Mouse (Mus musculus): Measurements from ENCODE around the gene Gcsh.

Gcsh gene

GRCm38 (mm10) chr8:116978052-116978451 is 15.3 kb downstream of the Gcsh start:
- DNase-seq (ENCODE audit: low read depth, low spot score), result no peak

DNA sequence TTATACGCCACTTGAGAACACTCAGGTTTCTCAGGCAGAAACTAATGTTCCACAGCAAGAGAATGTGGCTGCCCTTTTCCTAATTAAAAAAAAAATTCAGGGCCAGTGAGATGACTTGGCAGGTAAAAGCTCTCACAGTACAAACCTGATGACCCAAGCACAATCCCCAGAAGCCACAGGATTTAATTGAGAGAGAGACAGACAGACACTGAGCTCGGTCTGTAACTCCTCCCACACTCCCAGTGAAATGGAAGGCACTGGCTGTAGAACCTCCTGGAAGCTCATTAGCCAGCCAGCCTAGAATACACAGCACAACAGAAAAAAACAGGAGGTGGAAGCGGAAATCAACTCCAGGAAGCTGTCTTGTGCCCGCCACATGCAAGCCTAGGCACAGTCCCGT is 17.7 kb downstream of the Gcsh start:
- no peak for DNase-seq (ENCODE audit: low read depth, low spot score)

DNA sequence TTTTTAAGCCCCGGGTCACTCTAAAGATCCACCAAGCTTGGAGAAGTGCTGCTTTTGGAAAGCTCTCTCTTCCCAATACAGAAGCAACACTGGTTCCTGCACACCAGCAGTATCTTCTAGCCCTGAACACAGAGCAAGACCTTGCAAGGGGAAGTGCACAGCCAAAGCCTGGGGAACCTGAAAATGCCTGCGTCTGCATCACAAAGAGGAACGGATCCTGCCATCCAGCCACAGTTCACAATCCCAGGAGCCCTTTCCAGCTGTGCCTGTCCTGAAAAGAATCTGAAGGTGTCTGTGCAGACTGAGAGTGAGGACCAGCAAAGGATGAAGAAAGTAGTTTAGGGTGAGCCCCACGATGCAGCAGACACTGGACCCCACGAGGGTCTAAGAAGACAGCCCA is 18.3 kb downstream of the Gcsh start:
- DNase-seq (ENCODE audit: low read depth, low spot score), result no peak

- no peak for DNase-seq (ENCODE audit: low read depth, low spot score)
Measured at GRCm38 (mm10) chr8:116969531-116969930, 23.8 kb downstream of the Gcsh start.

GRCm38 (mm10) chr8:116954415-116954814 is 38.9 kb downstream of the Gcsh start:
- peak; percentile 86 for DNase-seq (ENCODE audit: low read depth, low spot score)

DNA sequence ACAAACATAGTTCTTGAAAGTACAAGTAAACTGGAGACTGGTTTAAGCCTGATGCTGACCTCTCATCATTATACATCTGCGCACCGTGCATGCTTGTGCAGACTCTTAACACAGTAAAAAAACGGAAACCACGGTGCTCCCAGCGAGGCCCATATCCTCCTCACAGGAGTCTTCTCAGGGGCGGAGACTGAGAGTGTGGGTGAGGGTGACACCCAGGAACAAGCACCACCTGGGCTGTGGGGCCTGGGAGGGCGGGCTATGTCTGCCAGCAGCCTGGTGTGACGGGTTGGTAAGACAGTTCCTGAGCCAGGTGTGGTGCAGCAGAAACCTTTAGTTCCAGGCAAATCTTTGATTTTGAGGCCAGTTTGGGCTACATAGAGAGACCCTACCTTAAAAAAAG is 40.9 kb downstream of the Gcsh start:
- DNase-seq (ENCODE audit: low read depth, low spot score), result no peak

GRCm38 (mm10) chr8:116951778-116952177 is 41.6 kb downstream of the Gcsh start:
- no peak for DNase-seq (ENCODE audit: low read depth, low spot score)

GRCm38 (mm10) chr8:116951369-116951768 is 42.0 kb downstream of the Gcsh start:
- no peak for DNase-seq (ENCODE audit: low read depth, low spot score)

DNA sequence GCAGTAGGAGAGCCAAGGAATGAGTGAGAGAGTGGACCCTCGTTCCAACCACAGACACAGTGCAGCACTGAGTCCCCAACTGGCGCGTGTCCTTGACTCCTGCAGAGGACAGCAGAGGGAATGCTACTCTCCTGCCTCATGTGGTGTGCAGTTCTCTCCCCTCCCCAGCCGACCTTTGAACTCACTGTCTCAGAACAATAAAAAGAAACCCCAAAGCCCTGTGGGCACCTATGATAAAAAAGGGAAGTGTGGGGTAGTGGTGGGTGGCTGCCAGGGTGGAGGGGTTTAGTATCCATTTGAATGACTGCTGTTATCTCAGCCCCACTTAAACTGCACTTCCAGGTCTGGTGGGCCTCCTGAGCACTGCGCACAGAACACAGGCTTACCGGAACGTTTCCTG is 45.7 kb downstream of the Gcsh start:
- DNase-seq (ENCODE audit: low read depth, low spot score), result no peak

- no peak for DNase-seq (ENCODE audit: low read depth, low spot score)
Measured at GRCm38 (mm10) chr8:116946851-116947250, 46.5 kb downstream of the Gcsh start.

GRCm38 (mm10) chr8:116946268-116946838 is 47.0 kb downstream of the Gcsh start:
- peak; percentile 70 for DNase-seq (ENCODE audit: low read depth, low spot score)

- no peak for DNase-seq (ENCODE audit: low read depth, low spot score)
Measured at GRCm38 (mm10) chr8:116945169-116945910, 48.0 kb downstream of the Gcsh start.

GRCm38 (mm10) chr8:116944385-116944696 is 49.0 kb downstream of the Gcsh start:
- DNase-seq (ENCODE audit: low read depth, low spot score), result no peak

DNA sequence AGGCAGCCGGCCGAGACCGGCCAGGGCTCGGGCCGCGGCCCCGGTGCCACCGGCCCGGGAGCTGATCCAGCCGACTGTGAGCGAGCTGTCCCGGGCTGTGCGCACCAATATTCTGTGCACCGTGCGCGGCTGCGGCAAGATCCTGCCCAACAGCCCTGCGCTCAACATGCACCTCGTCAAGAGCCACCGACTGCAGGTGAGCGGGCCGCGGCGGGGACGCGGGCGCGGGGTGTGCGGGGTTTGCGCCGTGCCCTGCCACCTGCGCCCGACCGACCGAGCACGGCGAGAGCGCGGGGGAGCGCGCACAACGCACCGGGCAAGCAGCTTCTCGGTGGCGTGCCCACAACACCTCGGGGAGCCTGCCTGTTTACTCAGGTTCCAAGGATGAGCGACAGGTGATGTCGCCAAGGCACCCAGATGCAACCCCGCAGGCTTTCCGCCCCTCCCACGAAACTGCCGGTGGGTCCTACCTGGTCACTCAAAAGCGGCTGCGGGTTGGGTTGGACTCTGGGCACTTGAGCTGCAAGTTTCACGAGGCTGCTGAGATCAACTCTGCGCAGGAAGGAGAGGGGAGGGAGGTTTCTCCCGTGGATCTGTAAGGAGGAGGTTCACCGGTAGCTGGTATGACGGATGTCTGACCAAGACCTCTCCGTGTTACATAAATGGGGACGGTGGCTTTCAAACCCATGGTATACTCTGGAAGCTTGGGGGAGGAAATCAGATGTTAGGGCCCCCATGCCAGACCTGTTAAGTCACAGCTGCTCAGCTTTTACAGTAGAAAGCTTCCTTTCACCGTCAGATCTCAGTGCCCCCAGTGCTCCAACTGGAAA is 49.6 kb downstream of the Gcsh start:
- peak; percentile 41 for DNase-seq (ENCODE audit: low read depth, low spot score)

- peak; percentile 55 for DNase-seq (ENCODE audit: low read depth, low spot score)
Measured at GRCm38 (mm10) chr8:116943161-116943554, 50.2 kb downstream of the Gcsh start, which contains the start of gene Atmin. Atmin (plus strand) TSS chr8:116943393.

GRCm38 (mm10) chr8:116942284-116943058 is 50.9 kb downstream of the Gcsh start:
- DNase-seq (ENCODE audit: low read depth, low spot score), result no peak

DNA sequence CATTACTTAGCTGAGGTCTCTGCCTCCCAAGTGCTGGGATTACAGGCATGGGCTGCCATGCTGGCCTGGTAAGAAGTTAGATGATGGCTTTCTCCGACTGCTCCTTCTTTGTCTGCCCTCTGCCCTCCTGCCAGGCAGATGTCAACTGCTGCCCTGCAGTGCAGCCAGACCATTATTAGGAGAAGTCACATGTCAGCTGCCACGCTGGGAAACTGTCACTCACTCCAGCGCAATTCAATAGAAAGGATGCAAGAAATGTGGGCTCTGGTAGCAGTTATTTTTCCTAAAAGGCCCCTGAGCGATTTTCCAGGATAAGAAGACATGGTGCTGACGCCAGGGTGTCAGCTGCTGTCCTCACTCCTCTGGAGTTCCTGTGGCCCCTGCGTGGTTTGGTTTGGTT is 57.8 kb downstream of the Gcsh start:
- DNase-seq (ENCODE audit: low read depth, low spot score), result no peak

DNA sequence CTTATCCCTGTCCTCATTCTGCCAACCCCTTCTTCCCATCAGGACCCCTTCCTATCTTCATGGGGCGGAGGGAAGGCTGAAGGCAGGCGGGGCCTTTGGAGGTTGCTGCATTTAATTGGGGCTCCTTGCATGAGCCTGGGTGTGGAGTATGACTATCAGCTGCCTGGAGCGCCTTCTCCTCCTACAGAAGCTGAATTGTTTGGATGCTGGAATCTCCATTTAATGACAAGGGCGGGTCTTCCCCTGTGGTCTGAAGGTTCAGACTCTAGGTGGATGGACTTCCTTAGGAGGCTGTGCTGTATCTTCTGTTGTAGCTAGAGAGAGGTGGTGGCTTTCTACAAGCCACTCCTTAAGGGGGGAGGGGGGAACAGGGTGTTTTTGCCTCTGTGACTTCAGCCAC is 58.4 kb downstream of the Gcsh start:
- no peak for DNase-seq (ENCODE audit: low read depth, low spot score)

Measured in telencephalon, adult 2 months (tissue).